Mouse (Mus musculus): Measurements from ENCODE around the gene H2al3.

The H2al3 gene

DNA sequence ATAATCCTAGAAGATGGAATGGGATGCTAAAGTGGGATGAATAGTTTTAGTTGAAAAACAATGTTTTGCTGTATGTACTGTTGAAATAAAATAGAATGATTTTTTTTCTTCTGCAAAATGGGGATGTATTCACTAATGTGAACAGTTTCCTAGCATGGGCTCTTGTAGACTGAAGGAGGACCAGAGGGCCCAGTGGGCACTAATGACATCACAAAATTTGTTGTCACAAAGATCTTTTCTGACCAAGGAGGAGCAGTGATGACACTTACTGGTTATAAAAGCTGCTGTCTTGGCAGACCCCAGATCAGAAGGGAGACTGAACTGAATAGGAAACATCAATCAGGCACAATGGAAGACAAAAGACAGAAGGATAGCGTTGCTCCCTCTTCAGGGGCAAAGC is at the start of gene H2al3:
TSS of gene H2al3 (plus strand) at position 301 of the 400 bp plus-strand sequence.
- no peak for DNase-seq

DNA sequence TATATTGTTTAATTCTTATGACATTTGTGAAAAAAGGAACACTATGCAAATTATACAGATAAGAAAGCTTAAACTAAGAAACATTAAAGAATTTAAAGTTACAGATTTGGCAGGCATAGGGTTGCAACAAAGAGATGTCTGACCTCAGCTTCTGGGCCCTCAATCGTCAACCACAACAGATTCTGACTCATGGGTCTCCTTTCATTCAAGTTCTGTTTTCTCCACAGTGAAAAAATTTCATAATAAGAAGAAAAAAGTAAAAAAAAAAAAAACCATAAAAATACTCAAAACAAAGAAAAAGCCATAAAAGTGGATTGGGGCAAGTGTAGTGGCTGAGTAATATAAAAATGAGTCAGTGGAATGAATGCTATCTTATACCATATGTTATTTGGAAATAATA is 39.4 kb upstream of the H2al3 start:
- no peak for DNase-seq

DNA sequence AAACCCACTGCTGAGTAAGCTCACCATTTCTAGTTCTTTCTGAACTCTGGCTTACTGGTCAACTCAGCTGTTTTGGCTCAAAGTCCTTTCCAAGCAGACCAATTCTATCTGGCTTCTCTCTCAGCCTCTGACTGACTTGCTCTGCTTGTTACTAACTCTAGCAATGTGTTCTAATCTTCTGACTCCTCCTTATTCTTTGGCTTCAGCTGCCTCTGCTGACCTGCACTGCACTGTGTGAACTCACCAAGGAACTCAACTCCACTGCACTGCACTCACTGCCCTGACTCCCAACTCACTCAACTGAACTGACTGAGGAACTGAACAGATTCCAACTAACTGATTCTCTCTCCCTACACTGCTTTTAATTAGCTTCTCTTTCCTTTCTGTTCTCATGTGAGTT is 37.0 kb upstream of the H2al3 start:
- DNase-seq: no peak

DNA sequence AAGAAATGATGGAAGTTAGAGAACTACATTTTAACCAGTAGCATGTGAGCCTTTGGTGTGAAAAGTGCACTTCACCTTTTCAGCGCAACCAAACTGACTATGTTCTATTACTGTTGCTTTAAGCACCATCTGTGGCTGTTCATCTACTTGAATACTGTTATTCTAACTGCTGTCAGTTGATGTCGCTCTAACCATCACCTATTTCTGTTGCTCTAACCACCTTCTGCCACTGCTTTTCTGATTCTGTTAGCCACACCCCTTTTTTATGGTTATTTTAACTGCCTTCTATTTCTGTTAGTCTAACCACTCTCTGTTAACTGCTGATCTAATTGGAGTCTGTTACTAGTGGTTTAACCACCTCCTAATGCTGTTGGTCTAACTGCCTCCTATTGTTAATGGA is 14.7 kb upstream of the H2al3 start:
- DNase-seq: no peak

DNA sequence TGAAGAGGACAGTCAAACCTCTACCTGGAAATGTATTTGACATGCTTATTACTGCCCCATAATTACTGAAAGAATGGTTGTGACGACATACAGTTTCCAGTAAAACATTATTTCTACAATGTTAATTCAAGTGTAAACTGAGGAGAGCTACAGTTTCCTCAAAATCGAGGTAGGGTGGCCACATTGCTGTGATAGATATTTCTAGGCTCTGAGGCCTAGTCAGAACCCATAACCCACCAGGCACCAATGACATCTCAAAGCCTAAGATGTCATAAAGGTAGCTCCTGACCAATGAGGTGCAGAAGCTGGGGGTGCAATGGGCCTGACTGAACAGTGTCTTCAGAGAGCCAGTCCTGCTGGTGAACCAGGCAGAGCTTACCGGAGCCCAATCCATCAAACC is 2.9 kb upstream of the H2al3 start, which contains the start of gene Hypm:
TSS of gene Hypm (plus strand) at position 301 of the 400 bp plus-strand sequence.
- DNase-seq: no peak

DNA sequence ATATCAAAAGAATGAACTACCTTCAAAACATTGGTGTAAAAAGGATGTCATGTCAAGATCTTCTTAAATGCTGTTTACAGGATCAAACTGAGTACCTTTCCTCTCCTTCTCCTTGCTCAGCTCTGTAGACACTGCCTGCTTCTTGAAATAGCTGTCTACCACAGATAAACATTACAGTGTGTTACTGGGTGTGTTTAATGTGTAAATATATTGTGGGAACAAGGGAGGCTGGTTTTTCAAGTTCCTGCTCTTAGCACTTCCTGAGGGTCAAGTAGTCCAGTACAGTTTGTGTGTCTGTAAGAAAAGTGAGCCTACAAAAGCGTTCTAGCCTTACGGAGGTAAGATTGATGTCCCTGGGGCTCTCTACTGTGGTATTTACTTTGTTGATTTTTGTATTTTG is 12.4 kb downstream of the H2al3 start:
- DNase-seq: no peak

DNA sequence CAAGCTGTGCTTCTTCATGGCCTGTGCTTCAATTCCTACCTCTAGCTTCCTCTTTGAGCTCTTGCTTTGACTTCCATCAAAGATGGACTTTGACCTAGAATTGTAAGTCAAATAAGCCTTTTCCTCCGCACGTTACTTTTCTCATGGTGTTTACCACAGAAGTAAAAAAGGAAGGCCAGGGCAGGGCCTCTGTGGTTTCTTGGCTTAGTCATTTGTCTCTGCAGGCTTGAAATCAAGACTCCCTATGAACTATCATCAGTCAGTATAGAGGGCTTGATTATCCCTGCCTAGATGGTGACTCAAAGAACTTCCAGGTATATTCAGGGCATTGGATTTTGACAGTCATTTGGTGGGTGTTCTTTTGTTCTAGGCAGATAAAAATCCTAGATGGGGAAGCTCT is 26.0 kb downstream of the H2al3 start:
- DNase-seq: no peak

DNA sequence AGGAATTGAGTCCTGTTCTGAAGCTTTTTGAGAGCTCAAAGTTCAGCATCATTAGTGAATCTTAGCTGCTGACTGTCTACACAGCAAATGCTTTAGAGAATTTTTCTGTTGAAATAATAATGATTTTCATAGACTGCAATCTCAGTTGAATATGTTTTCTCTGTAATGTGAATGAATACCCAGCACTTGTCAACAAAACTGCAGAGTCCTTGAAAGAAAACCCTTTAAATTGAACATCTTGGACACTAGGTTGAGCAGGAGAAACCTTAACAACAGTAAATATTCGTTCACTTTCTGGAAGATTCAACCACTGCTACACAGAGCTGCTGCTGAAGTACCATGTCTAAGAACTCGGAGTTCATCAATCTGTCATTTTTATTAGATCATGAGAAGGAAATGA is 35.8 kb downstream of the H2al3 start, which contains the start of gene Sytl5:
TSS of gene Sytl5 (plus strand) at position 301 of the 400 bp plus-strand sequence.
- DNase-seq: no peak
